Mouse (Mus musculus) heart, adult 2 months (tissue): ENCODE measurements around the gene Nanos3.

Experiments used
- CTCF ChIP-seq: fragments of 200-600 bp; IDR thresholded peaks from 2 replicates; pipeline ENCODE4 v1.8.1; 2022; ENCODE audit warnings: antibody characterized with exemption, mild to moderate bottlenecking, moderate library complexity
- POLR2A ChIP-seq: fragments of 200-500 bp; IDR thresholded peaks from 2 replicates; pipeline ENCODE4 v1.6.1; 2011; ENCODE audit warnings: mild to moderate bottlenecking, low read depth, low read length, control low read depth; ENCODE audit not compliant: insufficient read depth

GRCm38 (mm10) chr8:84147324-84147766, 37.7 kb downstream of the Nanos3 start:
- no peak for TF ChIP-seq CTCF
- no peak for TF ChIP-seq POLR2A
